Mouse (Mus musculus): Measurements from ENCODE around the gene Usp9x.

The Usp9x gene

GRCm38 (mm10) chrX:13072461-13072982 is 1.2 kb downstream of the Usp9x start:
- DNase-seq (ENCODE audit: low spot score) = peak; percentile 74

DNA sequence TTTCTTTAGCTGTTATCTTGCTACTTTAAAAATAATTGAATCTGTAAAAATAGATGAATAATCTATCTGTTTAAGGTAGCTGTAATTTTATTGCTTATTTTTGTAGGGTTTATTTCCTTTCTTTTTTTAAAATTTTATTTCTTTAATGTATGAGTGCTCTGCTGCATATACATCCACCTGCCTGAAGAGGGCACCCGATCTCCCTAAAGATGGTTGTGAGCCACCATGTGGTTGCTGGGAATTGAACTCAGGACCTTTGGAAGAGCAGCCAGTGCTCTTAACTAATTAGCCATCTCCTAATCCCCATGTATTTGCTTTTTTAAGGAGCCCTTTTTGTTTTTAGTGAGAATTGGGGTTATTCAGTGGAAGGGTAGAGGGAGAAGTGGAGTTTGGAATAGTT is 14.3 kb downstream of the Usp9x start:
- no peak for DNase-seq (ENCODE audit: low spot score)

GRCm38 (mm10) chrX:13096985-13097384 is 25.7 kb downstream of the Usp9x start:
- DNase-seq (ENCODE audit: low spot score) = no peak

DNA sequence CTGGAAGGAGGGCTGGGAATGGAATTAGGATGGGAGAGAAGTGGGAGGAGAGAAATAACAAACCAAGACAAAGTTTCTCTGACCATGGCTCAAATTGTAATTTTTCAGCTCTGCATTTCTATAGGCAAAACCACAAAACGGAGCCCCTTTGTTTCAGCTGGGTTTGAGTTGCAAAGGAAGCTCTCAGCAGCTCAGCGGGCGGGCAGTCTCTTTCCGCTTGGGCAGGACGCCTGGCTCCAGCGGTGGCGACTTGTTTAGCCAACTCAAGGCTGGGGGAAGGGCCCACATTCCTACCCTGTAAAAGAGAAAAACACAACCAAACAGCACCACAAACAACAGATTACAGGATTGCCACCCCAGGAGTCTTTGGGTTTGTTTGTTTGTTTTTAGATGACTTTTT is 135.2 kb downstream of the Usp9x start:
- DNase-seq (ENCODE audit: low spot score) = no peak

DNA sequence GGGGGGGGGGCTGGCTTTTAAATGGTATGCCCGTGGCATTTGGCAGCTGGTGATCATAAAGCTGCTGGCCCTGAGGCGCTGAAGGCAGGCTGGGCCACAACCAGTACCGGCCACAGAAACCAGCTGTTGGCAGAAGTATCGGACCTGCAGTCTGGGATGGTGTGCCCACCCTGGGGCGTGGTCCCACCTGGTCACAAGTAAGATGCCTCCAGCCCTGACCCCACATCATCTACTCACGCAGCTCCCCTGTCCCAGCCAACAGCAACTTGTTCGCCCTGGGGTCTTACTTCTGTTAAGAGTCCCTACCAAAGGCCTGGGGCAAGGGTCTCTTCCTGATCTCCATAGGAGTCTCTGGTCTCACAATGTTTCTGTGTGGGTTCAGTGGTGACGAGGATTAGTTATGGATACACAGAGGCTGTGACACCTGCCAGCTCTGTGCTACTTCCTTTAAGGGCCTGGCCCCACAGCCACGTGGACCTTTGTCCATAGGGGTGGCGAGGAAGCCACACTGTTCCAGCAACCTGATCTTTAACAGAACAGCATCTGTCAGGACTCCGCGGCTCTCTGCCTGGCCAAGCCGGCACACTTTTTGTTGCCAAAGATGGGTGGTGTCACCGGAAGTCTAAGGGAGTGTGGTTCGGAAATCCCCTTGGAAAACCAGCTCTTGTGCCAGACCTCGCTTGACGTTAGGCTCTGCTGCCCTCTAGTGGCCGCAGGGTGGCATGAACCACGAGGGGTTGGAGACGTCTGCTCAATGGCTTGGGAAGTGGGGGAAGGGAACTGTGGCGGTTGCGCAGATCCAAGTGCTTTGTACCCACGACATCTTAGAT is 136.4 kb downstream of the Usp9x start:
- DNase-seq (ENCODE audit: low spot score) = peak; percentile 87

DNA sequence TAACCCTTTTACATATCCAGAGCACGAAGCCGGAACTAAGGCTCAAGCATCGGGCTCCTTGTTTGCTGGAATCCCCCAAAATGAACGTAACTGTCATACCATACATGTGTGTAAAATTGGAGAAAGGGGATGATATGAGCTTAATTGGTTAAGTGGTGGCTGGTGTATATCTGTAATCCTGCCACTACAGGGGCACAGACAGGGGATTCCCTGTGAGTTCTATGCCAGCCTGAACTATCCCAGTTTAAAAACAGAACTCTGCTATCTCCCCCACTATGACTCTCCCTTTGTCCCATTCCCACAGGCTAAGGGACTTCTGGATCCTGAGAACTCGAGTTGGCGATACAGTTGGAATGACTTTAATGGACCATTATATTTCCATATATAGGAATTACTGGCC is 137.1 kb downstream of the Usp9x start:
- DNase-seq (ENCODE audit: low spot score) = no peak

GRCm38 (mm10) chrX:13214275-13214674 is 143.0 kb downstream of the Usp9x start:
- DNase-seq (ENCODE audit: low spot score) = no peak
